Mouse (Mus musculus) neural tube, embryonic 14.5 days (tissue): ENCODE data around the gene Rbfox3. TPM values are rescaled to one million over a fixed set of nuclear protein-coding genes. Genes with fewer than 3 reads are reported as not detected.

Experiments
- ATAC-seq: fragments of 200-750 bp; cut with Nextera tagmentation; 2 replicates; pipeline ENCODE4 v1.8.0; 2017; ENCODE audit warnings: low read depth, mild to moderate bottlenecking, moderate TSS enrichment, moderate library complexity
- H3K27ac ChIP-seq: fragments of 300-500 bp; sonication (generic); 2 replicates; pipeline ENCODE4 v1.5.1; 2014; ENCODE audit warnings: low read depth, mild to moderate bottlenecking, control low read depth, low read length, moderate library complexity, mixed read lengths
- H3K27me3 ChIP-seq: fragments of 300-500 bp; sonication (generic); 2 replicates; pipeline ENCODE4 v1.6.1; 2014; ENCODE audit warnings: low read length; ENCODE audit not compliant: control insufficient read depth, insufficient read depth
- H3K36me3 ChIP-seq: fragments of 300-500 bp; sonication (generic); 2 replicates; pipeline ENCODE4 v1.6.1; 2014; ENCODE audit warnings: low read length, mixed read lengths; ENCODE audit not compliant: control insufficient read depth, insufficient read depth
- H3K4me1 ChIP-seq: fragments of 300-500 bp; sonication (generic); 2 replicates; pipeline ENCODE4 v1.6.1; 2014; ENCODE audit warnings: low read length; ENCODE audit not compliant: control insufficient read depth, insufficient read depth
- H3K4me2 ChIP-seq: fragments of 300-500 bp; sonication (generic); 2 replicates; pipeline ENCODE4 v1.6.1; 2014; ENCODE audit warnings: mild to moderate bottlenecking, low read depth, low read length, control low read depth
- H3K4me3 ChIP-seq: fragments of 300-500 bp; sonication (generic); 2 replicates; pipeline ENCODE4 v1.5.1; 2014; ENCODE audit warnings: low read depth, low read length, control low read depth, mixed read lengths
- H3K9ac ChIP-seq: fragments of 300-500 bp; sonication (generic); replicated peaks from 2 replicates; pipeline ENCODE4 v1.6.1; 2014; ENCODE audit warnings: low read depth, mild to moderate bottlenecking, control low read depth, low read length, mixed read lengths
- H3K9me3 ChIP-seq: fragments of 300-500 bp; sonication (generic); 2 replicates; pipeline ENCODE4 v1.6.1; 2016; ENCODE audit warnings: low read length; ENCODE audit not compliant: control insufficient read depth
- WGBS: fragments of 180-500 bp; shearing (Covaris S2); extraction: QIAGEN DNeasy Blood & Tissue Kit; methylation state at CpG from one replicate; pipeline ENCODE4 v1.1.7; 2014; 5-methylcytosine and 5-hydroxymethylcytosine counted together
- polyA plus RNA-seq: library from polyadenylated mRNA; unstranded; fragments of >200 nt; fragmentation: Nextera tagmentation; extraction: Ambion mirVana; gene quantifications from 2 replicates; pipeline ENCODE4 v1.2.1, GENCODE M21; 2014

Rbfox3 gene
- polyA plus RNA-seq, 1 experiment from 2014 or later: 82.7 TPM

DNA sequence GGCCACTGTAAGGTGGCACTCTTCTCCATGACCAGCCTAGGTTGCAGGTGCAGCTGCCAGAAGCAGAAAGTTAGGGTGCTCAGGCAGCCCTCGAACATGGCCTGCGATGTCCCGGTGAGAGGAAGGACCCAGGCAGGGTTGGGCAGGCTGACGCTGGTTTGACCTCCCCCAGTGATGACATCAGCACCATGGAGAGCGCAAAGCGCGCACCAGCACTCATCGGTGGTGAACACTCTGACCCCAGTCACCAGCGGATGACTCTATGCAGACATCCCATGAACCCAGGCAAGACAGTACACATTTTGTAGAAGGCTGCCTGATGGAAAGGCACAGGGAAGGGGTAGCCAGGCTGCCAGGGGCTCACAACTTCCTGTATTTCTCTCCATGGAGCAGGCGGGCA is 308.3 kb downstream of the Rbfox3 start:
- Histone ChIP-seq H3K4me1 (peaks cover 27% of the 10 kb centered on the region; the same call in 1 of the 2 replicates), H3K4me2 (no peak overlapping the region), H3K4me3 (no peak overlapping the region), H3K27ac (no peak overlapping the region; the same call in 1 of the 2 replicates), H3K9ac (no peak overlapping the region), H3K27me3 (no peaks in the 10 kb centered on the region), H3K9me3 (no peaks in the 10 kb centered on the region), H3K36me3 (no peaks in the 10 kb centered on the region)
- WGBS: 5% methylated on average over 10 of the region's 10 CpGs
- no peak for ATAC-seq

DNA sequence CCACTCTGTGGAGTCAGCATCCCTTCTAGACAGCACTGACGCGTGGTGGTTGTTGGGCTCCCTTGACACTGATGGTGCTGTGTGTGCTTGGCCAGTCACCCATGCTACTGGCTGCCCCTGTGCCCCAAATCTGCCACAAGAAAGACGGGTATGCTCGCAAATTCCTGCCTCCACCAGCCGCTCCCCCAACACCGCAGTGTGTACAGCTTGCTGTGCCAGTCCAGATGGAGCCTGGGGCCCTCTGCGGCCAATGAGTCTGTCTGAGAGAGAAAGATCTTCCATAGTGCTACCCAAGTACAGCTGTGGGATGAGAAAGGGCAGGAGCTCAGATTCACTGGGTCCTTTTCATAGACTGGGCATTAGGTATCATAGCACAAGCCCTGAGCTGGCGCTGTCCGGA is 309.9 kb downstream of the Rbfox3 start:
- no peak for ATAC-seq

DNA sequence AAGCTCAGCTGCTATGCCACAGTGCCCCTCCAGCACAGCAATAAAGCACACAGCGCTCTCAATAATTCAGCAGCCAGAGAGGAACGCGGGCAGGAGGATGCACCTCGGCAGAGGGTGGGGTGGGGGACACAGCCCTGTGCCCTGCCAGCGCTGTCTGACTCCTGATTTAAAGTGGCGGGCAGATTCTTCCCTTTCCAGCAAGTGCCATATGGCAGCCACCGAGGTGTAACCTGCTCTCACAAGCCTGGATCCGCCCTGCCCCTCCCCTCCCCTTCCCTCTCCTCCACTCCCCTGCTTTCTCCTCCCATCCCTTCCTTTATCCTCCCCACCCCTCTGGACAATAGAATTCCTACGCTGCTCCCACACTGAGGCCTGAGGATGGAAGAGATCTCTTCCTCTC is 311.2 kb downstream of the Rbfox3 start:
- 0% methylated on average over 6 of the region's 9 CpGs for WGBS

More for the DNA sequence above, 309.9 kb downstream of the Rbfox3 start:
- Histone ChIP-seq H3K36me3 (no peaks in the 10 kb centered on the region), H3K27ac (0 out of 2 replicates have a peak overlapping the region, but pooled peaks have one; percentile 39), H3K9me3 (no peaks in the 10 kb centered on the region), H3K4me3 (no peak overlapping the region), H3K27me3 (no peaks in the 10 kb centered on the region), H3K9ac (no peak overlapping the region), H3K4me1 (peaks cover 27% of the 10 kb centered on the region; the same call in 1 of the 2 replicates), H3K4me2 (no peak overlapping the region)
- 56% methylated on average over 9 of the region's 9 CpGs for WGBS

DNA sequence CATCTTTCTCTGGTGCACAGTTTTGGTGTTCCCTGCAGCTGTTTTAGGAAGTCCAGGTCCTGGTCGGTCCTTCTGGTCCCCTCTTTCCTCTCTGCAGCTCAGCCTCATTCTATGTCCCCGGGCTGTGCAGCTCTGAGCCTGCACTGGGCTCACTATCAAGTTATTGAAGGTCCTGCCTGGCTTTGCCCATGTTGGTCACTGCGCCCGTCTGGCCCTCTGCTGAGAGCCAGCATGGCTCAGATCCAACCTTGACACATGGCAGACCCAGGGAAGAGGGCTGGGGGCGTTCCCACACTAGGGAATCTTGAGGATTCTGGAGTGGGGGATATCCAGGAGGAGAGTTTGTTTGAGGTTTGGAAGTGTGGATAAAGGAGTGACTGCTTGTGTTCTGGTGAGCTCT is 312.7 kb downstream of the Rbfox3 start:
- peaks cover 21% of the 10 kb centered on the region; the same call in 1 of the 2 replicates for H3K4me1 ChIP-seq
- no peak overlapping the region for H3K9ac ChIP-seq
- H3K27me3 ChIP-seq: no peaks in the 10 kb centered on the region
- H3K4me2 ChIP-seq: no peak overlapping the region
- H3K4me3 ChIP-seq: no peak overlapping the region
- H3K36me3 ChIP-seq: no peaks in the 10 kb centered on the region
- WGBS: 65% methylated on average over 5 of the region's 5 CpGs
- no peak overlapping the region for H3K27ac ChIP-seq
- no peak for ATAC-seq
- H3K9me3 ChIP-seq: no peaks in the 10 kb centered on the region

More for the DNA sequence above, 311.2 kb downstream of the Rbfox3 start:
- H3K9ac ChIP-seq: 0 out of 2 replicates have a peak overlapping the region, but pooled peaks have one; percentile 18
- no peaks in the 10 kb centered on the region for H3K36me3 ChIP-seq
- H3K4me3 ChIP-seq: no peak overlapping the region
- ATAC-seq: peak; percentile 60; the same call in 1 of the 2 replicates
- H3K27ac ChIP-seq: peak overlapping the region; percentile 67
- no peaks in the 10 kb centered on the region for H3K27me3 ChIP-seq
- peaks cover 27% of the 10 kb centered on the region; the same call in 1 of the 2 replicates for H3K4me1 ChIP-seq
- no peaks in the 10 kb centered on the region for H3K9me3 ChIP-seq
- peak overlapping the region; percentile 1; the same call in 1 of the 2 replicates for H3K4me2 ChIP-seq

- Histone ChIP-seq H3K4me1 (0 out of 2 replicates have a peak, but pooled peaks cover 4% of the 10 kb centered on the region), H3K27me3 (no peaks in the 10 kb centered on the region), H3K4me3 (no peak overlapping the region), H3K36me3 (no peaks in the 10 kb centered on the region), H3K27ac (no peak overlapping the region), H3K4me2 (no peak overlapping the region), H3K9me3 (no peaks in the 10 kb centered on the region), H3K9ac (no peak overlapping the region)
- ATAC-seq: no peak
- WGBS: 8% methylated on average over 15 of the region's 15 CpGs
Observed at GRCm38 (mm10) chr11:118584826-118585225, 326.6 kb downstream of the Rbfox3 start.

- 100% methylated on average over 1 of the region's 1 CpGs for WGBS
- no peak overlapping the region for H3K4me2 ChIP-seq
- 0 out of 2 replicates have a peak, but pooled peaks cover 4% of the 10 kb centered on the region for H3K4me1 ChIP-seq
- H3K27me3 ChIP-seq: no peaks in the 10 kb centered on the region
- H3K9me3 ChIP-seq: no peaks in the 10 kb centered on the region
- H3K27ac ChIP-seq: no peak overlapping the region
- no peaks in the 10 kb centered on the region for H3K36me3 ChIP-seq
- no peak overlapping the region for H3K9ac ChIP-seq
- no peak overlapping the region for H3K4me3 ChIP-seq
- ATAC-seq: no peak
Observed at GRCm38 (mm10) chr11:118583989-118584388, 327.4 kb downstream of the Rbfox3 start.

DNA sequence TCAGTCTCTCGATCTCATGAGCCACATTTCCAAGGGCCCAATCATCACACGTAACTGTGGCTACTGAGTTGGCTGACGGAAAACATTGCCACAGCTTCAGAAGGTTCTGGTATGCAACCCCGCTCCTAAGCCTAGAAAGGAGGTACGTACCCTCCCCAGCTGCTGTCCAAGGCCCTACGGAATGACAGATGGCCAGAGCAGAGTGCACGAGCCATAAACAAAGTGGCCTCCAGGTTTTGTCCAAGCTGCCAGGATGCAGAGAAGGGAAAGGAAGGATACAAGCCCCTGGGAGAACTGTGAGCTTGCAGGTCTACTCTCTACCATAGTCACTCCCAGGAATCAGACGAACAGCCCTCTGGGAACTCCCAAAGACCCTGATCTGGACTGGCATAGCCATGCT is 327.8 kb downstream of the Rbfox3 start:
- ATAC-seq: no peak
- Histone ChIP-seq H3K4me2 (no peak overlapping the region), H3K9ac (no peak overlapping the region), H3K27ac (no peak overlapping the region), H3K4me3 (no peak overlapping the region), H3K4me1 (0 out of 2 replicates have a peak, but pooled peaks cover 4% of the 10 kb centered on the region), H3K9me3 (no peaks in the 10 kb centered on the region), H3K27me3 (no peaks in the 10 kb centered on the region), H3K36me3 (no peaks in the 10 kb centered on the region)
- WGBS: 73% methylated on average over 8 of the region's 8 CpGs

GRCm38 (mm10) chr11:118581019-118581418 is 330.4 kb downstream of the Rbfox3 start:
- no peak overlapping the region for H3K4me3 ChIP-seq
- H3K4me2 ChIP-seq: no peak overlapping the region
- peak overlapping the region; percentile 76 for H3K27ac ChIP-seq
- no peak overlapping the region for H3K9ac ChIP-seq
- H3K27me3 ChIP-seq: no peaks in the 10 kb centered on the region
- peaks cover 22% of the 10 kb centered on the region for H3K4me1 ChIP-seq
- no peaks in the 10 kb centered on the region for H3K9me3 ChIP-seq
- 44% methylated on average over 4 of the region's 4 CpGs for WGBS
- H3K36me3 ChIP-seq: no peaks in the 10 kb centered on the region
- ATAC-seq: no peak

DNA sequence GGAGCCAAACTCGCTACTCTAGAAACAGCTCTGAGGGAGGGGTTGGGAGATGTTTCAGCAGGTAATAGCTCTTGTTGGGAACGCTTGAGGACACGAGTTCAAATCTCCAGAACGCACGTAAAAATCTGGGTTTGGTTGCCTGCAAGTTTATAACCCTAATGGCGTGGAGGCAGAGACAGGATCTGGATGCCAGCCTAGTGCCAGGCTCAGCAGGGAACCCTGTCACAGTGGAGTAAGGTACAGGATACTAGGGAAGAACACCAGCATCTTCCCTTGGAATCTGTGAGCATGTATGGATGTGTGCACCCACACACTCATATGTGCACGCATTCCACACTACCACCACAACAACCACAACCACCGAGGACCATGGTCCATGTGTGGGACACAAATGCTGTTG is 331.8 kb downstream of the Rbfox3 start:
- H3K4me1 ChIP-seq: peaks cover 28% of the 10 kb centered on the region
- H3K9ac ChIP-seq: no peak overlapping the region
- WGBS: 85% methylated on average over 8 of the region's 8 CpGs
- no peak overlapping the region for H3K27ac ChIP-seq
- H3K9me3 ChIP-seq: no peaks in the 10 kb centered on the region
- H3K36me3 ChIP-seq: no peaks in the 10 kb centered on the region
- no peaks in the 10 kb centered on the region for H3K27me3 ChIP-seq
- H3K4me3 ChIP-seq: no peak overlapping the region
- no peak overlapping the region for H3K4me2 ChIP-seq
- no peak for ATAC-seq
